Mouse (Mus musculus): ENCODE results near the gene 1700028K03Rik.
A peak's percentile ranks its signal among the peaks of the same experiment; 100 is the strongest.

1700028K03Rik gene

GRCm38 (mm10) chr5:107545927-107546326 is 11.4 kb downstream of the 1700028K03Rik start:
- peak; percentile 20 for DNase-seq (ENCODE audit: low read depth, low spot score)

GRCm38 (mm10) chr5:107547955-107548354 is 13.4 kb downstream of the 1700028K03Rik start:
- DNase-seq (ENCODE audit: low read depth, low spot score) = no peak

- DNase-seq (ENCODE audit: low read depth, low spot score) = no peak
Observed at GRCm38 (mm10) chr5:107548444-107548843, 13.9 kb downstream of the 1700028K03Rik start.

- DNase-seq (ENCODE audit: low read depth, low spot score) = no peak
Observed at GRCm38 (mm10) chr5:107554336-107554735, 19.8 kb downstream of the 1700028K03Rik start.

- no peak for DNase-seq (ENCODE audit: low read depth, low spot score)
Observed at GRCm38 (mm10) chr5:107556969-107557368, 22.5 kb downstream of the 1700028K03Rik start.

GRCm38 (mm10) chr5:107569148-107569547 is 34.6 kb downstream of the 1700028K03Rik start:
- no peak for DNase-seq (ENCODE audit: low read depth, low spot score)

GRCm38 (mm10) chr5:107597301-107598077 is 63.0 kb downstream of the 1700028K03Rik start, which contains the start of the genes Rpap2 and Glmn:
Rpap2 (plus strand) TSS chr5:107597373.
Glmn (minus strand) TSS chr5:107597888.
- peak; percentile 90 for DNase-seq (ENCODE audit: low read depth, low spot score)

GRCm38 (mm10) chr5:107598380-107598779 is 63.9 kb downstream of the 1700028K03Rik start:
- no peak for DNase-seq (ENCODE audit: low read depth, low spot score)
